Comparison of ENCODE assay signal across 9 mouse cellular contexts in the genomic region with DNA sequence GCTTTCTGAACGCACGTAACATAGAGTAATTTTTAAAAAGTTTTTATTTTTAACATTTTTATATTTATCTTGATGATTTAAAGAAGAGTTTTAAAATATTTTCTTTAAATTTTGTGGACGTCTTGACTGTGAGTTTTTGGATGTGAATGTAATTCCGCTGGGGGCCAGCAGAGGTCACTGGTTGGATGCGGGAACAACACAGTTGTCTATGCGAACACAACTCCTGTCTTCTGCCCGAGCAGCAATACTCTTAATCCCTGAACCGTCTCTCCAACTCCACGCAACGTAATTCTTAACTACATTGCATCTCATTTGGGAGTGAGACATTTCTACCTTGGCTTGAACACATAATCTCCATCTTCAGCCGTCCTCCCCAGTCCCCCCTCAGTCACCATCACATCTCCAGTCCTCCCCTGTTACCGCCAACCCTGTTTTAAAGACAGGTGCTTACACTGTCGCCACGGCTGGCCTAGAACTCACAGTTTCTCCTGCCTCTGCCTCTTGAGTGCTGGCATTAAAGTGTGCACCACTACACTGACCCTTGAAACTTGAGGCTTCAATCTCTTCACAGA. TPM values are rescaled to one million over a fixed set of nuclear protein-coding genes. Genes with fewer than 3 reads are reported as not detected.
DNase-seq lines count a peak whose midpoint lies in the region; ATAC-seq and TF ChIP-seq lines count a peak whose summit lies in the region.
"Had no signal": no experiment of that assay in that cellular context is flagged by ENCODE, and none has a peak within 500 bp of the region (broad histone marks: within the 10 kb centered on the region; RNA-seq: fewer than 3 reads in every experiment).

No protein-coding gene starts in this region.

- H3K27ac ChIP-seq in forebrain, embryonic 13.5 days: no peak overlapping the region
- no peak overlapping the region for H3K27ac ChIP-seq in lung, embryonic 15.5 days
- H3K27ac ChIP-seq: macrophage had no signal

- H3K9ac ChIP-seq in forebrain, embryonic 13.5 days: no peak overlapping the region
- no peak overlapping the region for H3K9ac ChIP-seq in lung, embryonic 15.5 days

- no peak for DNase-seq in G1E (ENCODE audit: low spot score)
- DNase-seq in heart, postnatal 4 days: peak; percentile 89
- DNase-seq in layer of hippocampus, adult 8-10 months (ENCODE audit: low spot score in 2 of 2): peak; percentile 52 to 79
- peak; percentile 29 for DNase-seq in retina, adult 2 months (ENCODE audit: low read depth, low spot score)
- DNase-seq in thymus, postnatal 36 days: peak; percentile 72 to 77

- no peaks in the 10 kb centered on the region for H3K36me3 ChIP-seq in G1E (replicated peaks)
- no peaks in the 10 kb centered on the region for H3K36me3 ChIP-seq in forebrain, embryonic 13.5 days (ENCODE audit: poor library complexity, severe bottlenecking)
- H3K36me3 ChIP-seq in lung, embryonic 15.5 days: no peaks in the 10 kb centered on the region

- 6% methylated on average over 14 of the region's 14 CpGs for WGBS in forebrain, embryonic 13.5 days
- WGBS in lung, embryonic 15.5 days: 8% methylated on average over 14 of the region's 14 CpGs

- peak; percentile 53 for TF ChIP-seq CTCF in G1E (IDR thresholded peaks at IDR 0.05; ENCODE audit: low read depth, low read length)

- peaks cover 15% of the 10 kb centered on the region for H3K4me1 ChIP-seq in G1E (ENCODE audit: insufficient read depth, low read depth, low read length)
- H3K4me1 ChIP-seq in forebrain, embryonic 13.5 days: no peaks in the 10 kb centered on the region
- H3K4me1 ChIP-seq in lung, embryonic 15.5 days: peaks cover 6% of the 10 kb centered on the region; the same call in 1 of the 2 replicates

- no peak for ATAC-seq in G1E (ENCODE audit: extremely low read depth, insufficient number of reproducible peaks, low FRiP score, poor library complexity, severe bottlenecking)
- ATAC-seq in cerebellum, adult (ENCODE audit: insufficient number of reproducible peaks, low FRiP score, low TSS enrichment): peak; percentile 61; the same call in 1 of the 2 replicates
- ATAC-seq in forebrain, embryonic 13.5 days: peak; percentile 55; the same call in 1 of the 2 replicates
- ATAC-seq in lung, embryonic 15.5 days (ENCODE audit: borderline replicate concordance, extremely low read depth, low FRiP score, low TSS enrichment): no peak; the same call in 1 of the 2 replicates

- no peaks in the 10 kb centered on the region for H3K9me3 ChIP-seq in G1E (replicated peaks)
- H3K9me3 ChIP-seq in forebrain, embryonic 13.5 days (replicated peaks): no peaks in the 10 kb centered on the region
- no peaks in the 10 kb centered on the region for H3K9me3 ChIP-seq in lung, embryonic 15.5 days

- no peak overlapping the region for H3K4me3 ChIP-seq in G1E (ENCODE audit: low read depth, low read length)
- H3K4me3 ChIP-seq in forebrain, embryonic 13.5 days: no peak overlapping the region
- no peak overlapping the region for H3K4me3 ChIP-seq in lung, embryonic 15.5 days

- H3K4me2 ChIP-seq in forebrain, embryonic 13.5 days: peak overlapping the region; percentile 43
- H3K4me2 ChIP-seq in lung, embryonic 15.5 days: peak overlapping the region; percentile 27; the same call in 1 of the 2 replicates

- peaks cover 27% of the 10 kb centered on the region for H3K27me3 ChIP-seq in G1E (ENCODE audit: insufficient read depth, low read length)
- H3K27me3 ChIP-seq in forebrain, embryonic 13.5 days: peaks cover 12% of the 10 kb centered on the region
- no peaks in the 10 kb centered on the region for H3K27me3 ChIP-seq in lung, embryonic 15.5 days

RNA-seq across cellular contexts. Expression of gene Txnip, which starts 10.3 kb away (rescaled TPM):
- 1,322 and 1,463 TPM in 2 replicates for total RNA-seq in G1E (2014; fragmentation: Nextera tagmentation)
- total RNA-seq in G1E (2017): 307 and 332 TPM in 2 replicates
- 16.1 and 19.5 TPM in 2 replicates for polyA plus RNA-seq in G1E (2012)
- 49.1 and 51.0 TPM in 2 replicates for polyA plus RNA-seq in forebrain, embryonic 13.5 days (2015; fragmentation: Nextera tagmentation; extraction: Ambion mirVana)
- 100 to 1,000 TPM; 286 to 331 TPM for total RNA-seq in heart, postnatal 4 days (2021)
- 10 to 100 TPM; 23.9 to 39.1 (median 31.6) TPM for total RNA-seq in layer of hippocampus, adult 8-10 months (2022)
- 129 and 141 TPM in 2 replicates for polyA plus RNA-seq in lung, embryonic 15.5 days (2015; fragmentation: Nextera tagmentation; extraction: Ambion mirVana)

RNA-seq across cellular contexts. Expression of gene Hfe2, which starts 22.5 kb away (rescaled TPM):
- total RNA-seq in G1E (2014; fragmentation: Nextera tagmentation) (not detected in 2 replicates), G1E (2017) (not detected in 2 replicates)
- polyA plus RNA-seq in G1E (2012): not detected in 2 replicates
- polyA plus RNA-seq in forebrain, embryonic 13.5 days (2015; fragmentation: Nextera tagmentation; extraction: Ambion mirVana): 0.25 and 0.36 TPM in 2 replicates
- 10 to 100 TPM; 95.6 to 97.0 TPM for total RNA-seq in heart, postnatal 4 days (2021)
- total RNA-seq in layer of hippocampus, adult 8-10 months (2022): under 1 TPM in 2 of 4 experiments, not detected in 2; 0.16 to 0.22 TPM
- 0.55 and 0.57 TPM in 2 replicates for polyA plus RNA-seq in lung, embryonic 15.5 days (2015; fragmentation: Nextera tagmentation; extraction: Ambion mirVana)
- polyA plus RNA-seq: macrophage had no signal

RNA-seq across cellular contexts. Expression of gene Gm16253, which starts 29.3 kb away (rescaled TPM):
- total RNA-seq in G1E (2014; fragmentation: Nextera tagmentation) (not detected in 2 replicates), G1E (2017) (not detected in 2 replicates)
- polyA plus RNA-seq in G1E (2012): not detected in 2 replicates
- polyA plus RNA-seq in forebrain, embryonic 13.5 days (2015; fragmentation: Nextera tagmentation; extraction: Ambion mirVana): 1.2 and 1.3 TPM in 2 replicates
- 1 to 10 TPM; 2.5 to 2.9 TPM for total RNA-seq in heart, postnatal 4 days (2021)
- total RNA-seq in layer of hippocampus, adult 8-10 months (2022): not detected
- polyA plus RNA-seq in lung, embryonic 15.5 days (2015; fragmentation: Nextera tagmentation; extraction: Ambion mirVana): 1.1 and 1.3 TPM in 2 replicates
- polyA plus RNA-seq: macrophage had no signal

RNA-seq across cellular contexts. Expression of gene Polr3gl, which starts 46.5 kb away (rescaled TPM):
- total RNA-seq in G1E (2014; fragmentation: Nextera tagmentation): 40.0 and 45.7 TPM in 2 replicates
- total RNA-seq in G1E (2017): 35.4 and 40.7 TPM in 2 replicates
- 12.0 and 12.5 TPM in 2 replicates for polyA plus RNA-seq in G1E (2012)
- polyA plus RNA-seq in forebrain, embryonic 13.5 days (2015; fragmentation: Nextera tagmentation; extraction: Ambion mirVana): 37.5 and 40.2 TPM in 2 replicates
- 10 to 100 TPM; 20.4 to 24.0 TPM for total RNA-seq in heart, postnatal 4 days (2021)
- total RNA-seq in layer of hippocampus, adult 8-10 months (2022): 10 to 100 TPM; 30.1 to 38.6 (median 32.5) TPM
- polyA plus RNA-seq in lung, embryonic 15.5 days (2015; fragmentation: Nextera tagmentation; extraction: Ambion mirVana): 38.3 and 39.8 TPM in 2 replicates

RNA-seq across cellular contexts. Expression of gene Ankrd34a, which starts 49.0 kb away (rescaled TPM):
- total RNA-seq in G1E (2014; fragmentation: Nextera tagmentation): not detected in 2 replicates
- 0.05 TPM in 1 of 2 replicates, not detected in the other for total RNA-seq in G1E (2017)
- polyA plus RNA-seq in G1E (2012): 0.03 and 0.04 TPM in 2 replicates
- polyA plus RNA-seq in forebrain, embryonic 13.5 days (2015; fragmentation: Nextera tagmentation; extraction: Ambion mirVana): 6.6 and 6.7 TPM in 2 replicates
- total RNA-seq in heart, postnatal 4 days (2021): 1 to 10 TPM; 1.8 to 3.1 TPM
- 10 to 100 TPM; 49.5 to 56.2 (median 52.6) TPM for total RNA-seq in layer of hippocampus, adult 8-10 months (2022)
- 1.8 and 2.2 TPM in 2 replicates for polyA plus RNA-seq in lung, embryonic 15.5 days (2015; fragmentation: Nextera tagmentation; extraction: Ambion mirVana)

Comparison
In these comparisons a context has a peak if more than half of its experiments do, and no peak if none do; other contexts are left out.
1. ATAC-seq: peak in cerebellum, adult (single experiment) and forebrain, embryonic 13.5 days (single experiment); none in G1E (single experiment) and lung, embryonic 15.5 days (single experiment).
2. RNA of gene Txnip, which starts 10.3 kb away (total RNA-seq): 307 to 1,463 TPM in G1E and 286 to 331 TPM in heart, postnatal 4 days; 23.9 to 39.1 TPM in layer of hippocampus, adult 8-10 months; every median in the first group is over 4 times any median in the second.
3. RNA of gene Hfe2, which starts 22.5 kb away (total RNA-seq): 95.6 to 97.0 TPM in heart, postnatal 4 days; 0.16 to 0.22 TPM in layer of hippocampus, adult 8-10 months and not detected in G1E; every median in the first group is over 10 times any median in the second.